25 mouse cellular contexts compared by ENCODE assay signal in genomic region chr9:95375336-95375735, GRCm38 (mm10). TPM values are rescaled to one million over a fixed set of nuclear protein-coding genes. Genes with fewer than 3 reads are reported as not detected.
DNase-seq lines count a peak whose midpoint lies in the region; ATAC-seq and TF ChIP-seq lines count a peak whose summit lies in the region.
"Had no signal": no experiment of that assay in that cellular context is flagged by ENCODE, and none has a peak within 500 bp of the region (broad histone marks: within the 10 kb centered on the region; RNA-seq: fewer than 3 reads in every experiment).

No protein-coding gene starts in this region.

- no peak overlapping the region for H3K4me3 ChIP-seq in lung, postnatal 0 days (ENCODE audit: low read depth, low read length)
- no peak overlapping the region for H3K4me3 ChIP-seq in intestine, postnatal 0 days (ENCODE audit: low read depth, low read length)
- H3K4me3 ChIP-seq in stomach, postnatal 0 days (ENCODE audit: low read depth, low read length) = no peak overlapping the region
- H3K4me3 ChIP-seq: embryonic facial prominence, embryonic 15.5 days; forebrain, embryonic 12.5 days; hindbrain, embryonic 10.5 days; hindbrain, embryonic 15.5 days; limb, embryonic 12.5 days had no signal

- peak; percentile 11 to 25 for DNase-seq in cerebellum, postnatal 14 days
- no peak for DNase-seq in cerebellum, adult 11 months
- peak; percentile 57 for DNase-seq in lung, postnatal 0 days (ENCODE audit: low spot score)
- no peak for DNase-seq in lung, postnatal 10 days
- DNase-seq in stomach, postnatal 0 days (ENCODE audit: low spot score) = peak; percentile 68
- no peak for DNase-seq in gastrocnemius, adult 18-20 months (ENCODE audit: low spot score)
- DNase-seq in left cerebral cortex, adult 8-10 months (ENCODE audit: low spot score in 2 of 2) = no peak
- DNase-seq: adrenal gland, postnatal 10 days; cerebellum, adult 11-12 months; cerebellum, adult 9-11 months; forebrain, postnatal 0 days; heart, postnatal 14 days; kidney, postnatal 14 days; right cerebral cortex, postnatal 25 days; spleen, adult 18-20 months had no signal

- H3K4me2 ChIP-seq in lung, postnatal 0 days (replicated peaks; ENCODE audit: low read depth, low read length) = no peak overlapping the region
- H3K4me2 ChIP-seq in intestine, postnatal 0 days (replicated peaks; ENCODE audit: low read depth) = 0 out of 2 replicates have a peak overlapping the region, but pooled peaks have one; percentile 13
- H3K4me2 ChIP-seq in stomach, postnatal 0 days (replicated peaks; ENCODE audit: low read depth) = no peak overlapping the region
- H3K4me2 ChIP-seq: embryonic facial prominence, embryonic 15.5 days; forebrain, embryonic 12.5 days; hindbrain, embryonic 15.5 days; limb, embryonic 12.5 days had no signal

- no peaks in the 10 kb centered on the region for H3K36me3 ChIP-seq in lung, postnatal 0 days (ENCODE audit: insufficient read depth, low read length)
- no peaks in the 10 kb centered on the region for H3K36me3 ChIP-seq in intestine, postnatal 0 days (ENCODE audit: control insufficient read depth, insufficient read depth)
- H3K36me3 ChIP-seq in stomach, postnatal 0 days (ENCODE audit: control insufficient read depth, insufficient read depth, low read length) = no peaks in the 10 kb centered on the region
- H3K36me3 ChIP-seq: embryonic facial prominence, embryonic 15.5 days; forebrain, embryonic 12.5 days; G1E; hindbrain, embryonic 10.5 days; hindbrain, embryonic 15.5 days; limb, embryonic 12.5 days had no signal

- no peaks in the 10 kb centered on the region for H3K4me1 ChIP-seq in lung, postnatal 0 days (ENCODE audit: insufficient read depth, low read depth, low read length)
- H3K4me1 ChIP-seq in intestine, postnatal 0 days (replicated peaks; ENCODE audit: control insufficient read depth, insufficient read depth, low read length) = no peaks in the 10 kb centered on the region
- H3K4me1 ChIP-seq in stomach, postnatal 0 days (replicated peaks; ENCODE audit: control insufficient read depth, insufficient read depth) = no peaks in the 10 kb centered on the region
- H3K4me1 ChIP-seq: embryonic facial prominence, embryonic 15.5 days; forebrain, embryonic 12.5 days; hindbrain, embryonic 10.5 days; hindbrain, embryonic 15.5 days; limb, embryonic 12.5 days had no signal

- no peak for TF ChIP-seq CTCF in lung, postnatal 0 days (IDR thresholded peaks at IDR 0.05)
- TF ChIP-seq CTCF in intestine, postnatal 0 days (IDR thresholded peaks at IDR 0.05; ENCODE audit: low read depth) = no peak
- TF ChIP-seq CTCF in stomach, postnatal 0 days (IDR thresholded peaks at IDR 0.05; ENCODE audit: low read depth) = no peak

- H3K9me3 ChIP-seq in lung, postnatal 0 days (ENCODE audit: low read length) = no peaks in the 10 kb centered on the region
- no peaks in the 10 kb centered on the region for H3K9me3 ChIP-seq in intestine, postnatal 0 days (ENCODE audit: control insufficient read depth)
- no peaks in the 10 kb centered on the region for H3K9me3 ChIP-seq in stomach, postnatal 0 days (ENCODE audit: control insufficient read depth, low read length)
- H3K9me3 ChIP-seq: embryonic facial prominence, embryonic 15.5 days; forebrain, embryonic 12.5 days; hindbrain, embryonic 10.5 days; hindbrain, embryonic 15.5 days; limb, embryonic 12.5 days had no signal

- peak; percentile 91 for TF ChIP-seq EP300 in lung, postnatal 0 days (IDR thresholded peaks at IDR 0.05)
- TF ChIP-seq EP300 in stomach, postnatal 0 days (optimal IDR thresholded peaks at IDR 0.05) = no peak

- WGBS in lung, postnatal 0 days = 46% methylated on average over 8 of the region's 8 CpGs
- WGBS in intestine, postnatal 0 days = 52% methylated on average over 8 of the region's 8 CpGs
- 57% methylated on average over 8 of the region's 8 CpGs for WGBS in stomach, postnatal 0 days

- H3K27ac ChIP-seq in lung, postnatal 0 days (ENCODE audit: low read length) = no peak overlapping the region
- no peak overlapping the region for H3K27ac ChIP-seq in intestine, postnatal 0 days (ENCODE audit: low read depth, low read length)
- H3K27ac ChIP-seq in stomach, postnatal 0 days (replicated peaks) = no peak overlapping the region
- H3K27ac ChIP-seq: embryonic facial prominence, embryonic 15.5 days; forebrain, embryonic 12.5 days; hindbrain, embryonic 10.5 days; hindbrain, embryonic 15.5 days; limb, embryonic 12.5 days had no signal

- H3K27me3 ChIP-seq in lung, postnatal 0 days (replicated peaks; ENCODE audit: insufficient read depth, low read length) = no peaks in the 10 kb centered on the region
- no peaks in the 10 kb centered on the region for H3K27me3 ChIP-seq in intestine, postnatal 0 days (replicated peaks; ENCODE audit: control insufficient read depth, insufficient read depth, low read length)
- H3K27me3 ChIP-seq in stomach, postnatal 0 days (ENCODE audit: control insufficient read depth, insufficient read depth, low read length) = no peaks in the 10 kb centered on the region
- H3K27me3 ChIP-seq: embryonic facial prominence, embryonic 15.5 days; forebrain, embryonic 12.5 days; hindbrain, embryonic 15.5 days; limb, embryonic 12.5 days; Patski had no signal

- ATAC-seq in lung, postnatal 0 days = peak; percentile 93
- ATAC-seq in intestine, postnatal 0 days = 0 out of 2 replicates have a peak, but pooled peaks have one; percentile 43
- ATAC-seq in stomach, postnatal 0 days (ENCODE audit: low FRiP score, low TSS enrichment) = peak; percentile 96
- ATAC-seq: forebrain, postnatal 0 days; inflammation-experienced regulatory T-cells, adult 6 months; midbrain, embryonic 16.5 days; Patski had no signal

- H3K9ac ChIP-seq in lung, postnatal 0 days (replicated peaks; ENCODE audit: low read depth) = no peak overlapping the region
- no peak overlapping the region for H3K9ac ChIP-seq in intestine, postnatal 0 days (ENCODE audit: low read depth, low read length)
- H3K9ac ChIP-seq in stomach, postnatal 0 days (ENCODE audit: low read length) = no peak overlapping the region
- H3K9ac ChIP-seq: embryonic facial prominence, embryonic 15.5 days; forebrain, embryonic 12.5 days; forebrain, postnatal 0 days; hindbrain, embryonic 15.5 days; limb, embryonic 12.5 days had no signal

RNA-seq across cellular contexts. Expression of gene Chst2, which starts 31.2 kb away (rescaled TPM):
- polyA plus RNA-seq in lung, postnatal 0 days (2015; fragmentation: Nextera tagmentation; extraction: Ambion mirVana) = 11.4 and 14.7 TPM in 2 replicates
- 1.1 TPM in 2 replicates for polyA plus RNA-seq in intestine, postnatal 0 days (2015; fragmentation: Nextera tagmentation; extraction: Ambion mirVana)
- polyA plus RNA-seq in stomach, postnatal 0 days (2015; fragmentation: Nextera tagmentation; extraction: Ambion mirVana) = 0.75 and 0.87 TPM in 2 replicates
- total RNA-seq in gastrocnemius, adult 18-20 months (2021) = under 1 TPM; 0.32 to 0.38 TPM
- 10 to 100 TPM; 63.9 to 66.7 (median 66.2) TPM for total RNA-seq in left cerebral cortex, adult 8-10 months (2022)
- polyA plus RNA-seq: G1E had no signal

Comparison
In these comparisons a context has a peak if more than half of its experiments do, and no peak if none do; other contexts are left out.
1. DNase-seq: peak in cerebellum, postnatal 14 days (2 of 2), lung, postnatal 0 days (single experiment) and stomach, postnatal 0 days (single experiment); none in cerebellum, adult 11 months (single experiment), lung, postnatal 10 days (single experiment), gastrocnemius, adult 18-20 months (single experiment) and left cerebral cortex, adult 8-10 months (0 of 2).
2. ATAC-seq: peak in every context shown above with its lines; median percentile 96 in stomach, postnatal 0 days; 93 in lung, postnatal 0 days; 43 in intestine, postnatal 0 days.